Mouse (Mus musculus): ENCODE results near the gene Rbms2. TPM values are rescaled to one million over a fixed set of nuclear protein-coding genes. Genes with fewer than 3 reads are reported as not detected.
"Not testable (repeated sequence)": the region's sequence is repeated elsewhere in the genome, so short reads cannot be mapped to it uniquely, and the experiment has no call there.

Rbms2 gene
- polyA plus RNA-seq, 1 experiment from 2014 or later, result 32.5 TPM

DNA sequence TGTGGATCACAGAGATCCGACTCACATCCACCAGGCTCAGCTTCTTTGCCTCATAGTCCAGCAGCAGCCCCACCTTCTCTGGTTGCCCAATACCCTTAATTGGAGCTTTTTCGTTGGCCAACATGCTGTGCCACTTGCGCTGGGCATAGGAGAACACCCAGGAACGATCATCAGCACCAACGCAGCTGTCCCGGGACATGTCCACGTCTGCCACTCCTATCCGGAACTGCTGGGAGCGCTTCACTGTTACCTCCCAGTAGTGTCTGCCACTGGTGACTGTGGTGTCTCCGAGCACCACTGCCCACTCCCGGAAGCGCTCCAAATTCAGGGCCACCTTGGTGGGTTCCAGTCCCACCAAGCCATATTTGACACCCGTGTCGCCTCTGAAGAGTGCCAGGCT is 30.9 kb upstream of the Rbms2 start:
- H3K36me3 ChIP-seq, result peaks cover 19% of the 10 kb centered on the region; the same call in 1 of the 2 replicates
- no peaks in the 10 kb centered on the region for H3K9me3 ChIP-seq
- DNase-seq (ENCODE audit: low spot score), result no peak
- peak overlapping the region; percentile 84 for H3K4me3 ChIP-seq
- H3K27me3 ChIP-seq (ENCODE audit: insufficient read depth, poor library complexity, severe bottlenecking), result peaks cover 17% of the 10 kb centered on the region
- peak overlapping the region; percentile 86 for H3K27ac ChIP-seq
- H3K4me1 ChIP-seq, result peaks cover 16% of the 10 kb centered on the region
- WGBS, result 29% methylated on average over 14 of the region's 14 CpGs

DNA sequence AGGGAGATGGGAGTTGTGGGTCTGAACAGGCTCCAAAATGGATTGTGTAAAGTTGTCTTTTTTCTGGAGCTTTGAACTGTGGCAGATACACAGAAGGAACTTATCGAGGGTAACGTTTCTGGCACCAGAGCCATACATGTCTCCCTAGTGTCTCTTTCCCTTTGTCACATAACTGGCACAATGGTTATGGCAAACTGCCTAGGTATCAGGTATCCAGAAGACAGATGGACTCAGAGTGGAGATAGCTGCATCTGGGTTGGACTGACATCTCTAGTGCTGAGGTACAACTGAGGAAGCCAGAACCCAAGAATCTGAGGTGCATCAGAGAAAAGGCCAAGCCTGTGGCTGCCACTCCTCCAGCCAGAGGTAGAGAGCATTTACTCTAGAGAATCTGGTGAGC is 30.0 kb upstream of the Rbms2 start:
- peaks cover 19% of the 10 kb centered on the region; the same call in 1 of the 2 replicates for H3K36me3 ChIP-seq
- no peak overlapping the region for H3K27ac ChIP-seq
- H3K4me3 ChIP-seq, result peak overlapping the region; percentile 84; the same call in 1 of the 2 replicates
- DNase-seq (ENCODE audit: low spot score), result no peak
- peaks cover 16% of the 10 kb centered on the region for H3K4me1 ChIP-seq
- peaks cover 16% of the 10 kb centered on the region for H3K27me3 ChIP-seq (ENCODE audit: insufficient read depth, poor library complexity, severe bottlenecking)
- WGBS, result 94% methylated on average over 2 of the region's 2 CpGs
- H3K9me3 ChIP-seq, result no peaks in the 10 kb centered on the region

DNA sequence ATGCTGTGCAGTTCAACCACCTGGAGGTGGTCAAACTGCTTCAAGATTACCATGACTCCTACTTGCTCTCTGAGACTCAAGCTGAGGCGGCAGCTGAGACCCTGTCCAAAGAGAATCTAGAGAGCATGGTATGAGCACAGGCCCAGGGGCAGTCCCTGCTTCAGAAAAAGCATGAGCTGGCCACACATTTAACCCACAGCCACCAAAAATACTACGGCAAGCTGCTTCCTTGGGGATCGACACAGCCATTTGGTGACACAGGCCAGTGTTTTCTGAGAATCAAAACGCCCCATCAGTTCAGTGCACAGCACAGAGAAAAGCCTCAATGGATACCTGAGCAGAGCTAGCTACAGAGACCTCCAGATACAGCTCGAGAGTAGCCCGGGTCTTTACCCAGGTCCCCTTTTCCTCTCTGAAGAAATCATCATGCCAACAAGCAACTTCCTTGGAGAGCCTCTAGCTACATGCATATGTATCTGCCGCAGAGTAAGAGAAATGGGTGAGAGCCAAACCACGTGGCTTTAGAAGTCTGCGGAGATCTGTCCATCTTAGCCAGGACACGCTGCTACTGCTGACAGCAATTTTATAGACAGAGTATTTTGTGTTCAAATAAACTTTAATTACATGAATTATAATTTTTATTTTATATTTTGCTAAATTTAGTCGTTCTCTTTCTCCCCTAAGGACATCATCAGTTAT is 29.4 kb upstream of the Rbms2 start:
- WGBS, result 90% methylated on average over 11 of the region's 11 CpGs
- H3K4me1 ChIP-seq, result peaks cover 16% of the 10 kb centered on the region
- no peak overlapping the region for H3K27ac ChIP-seq
- H3K4me3 ChIP-seq, result no peak overlapping the region
- no peaks in the 10 kb centered on the region for H3K9me3 ChIP-seq
- H3K27me3 ChIP-seq (ENCODE audit: insufficient read depth, poor library complexity, severe bottlenecking), result peaks cover 9% of the 10 kb centered on the region; the same call in 1 of the 2 replicates
- peaks cover 22% of the 10 kb centered on the region; the same call in 1 of the 2 replicates for H3K36me3 ChIP-seq
- no peak for DNase-seq (ENCODE audit: low spot score)

DNA sequence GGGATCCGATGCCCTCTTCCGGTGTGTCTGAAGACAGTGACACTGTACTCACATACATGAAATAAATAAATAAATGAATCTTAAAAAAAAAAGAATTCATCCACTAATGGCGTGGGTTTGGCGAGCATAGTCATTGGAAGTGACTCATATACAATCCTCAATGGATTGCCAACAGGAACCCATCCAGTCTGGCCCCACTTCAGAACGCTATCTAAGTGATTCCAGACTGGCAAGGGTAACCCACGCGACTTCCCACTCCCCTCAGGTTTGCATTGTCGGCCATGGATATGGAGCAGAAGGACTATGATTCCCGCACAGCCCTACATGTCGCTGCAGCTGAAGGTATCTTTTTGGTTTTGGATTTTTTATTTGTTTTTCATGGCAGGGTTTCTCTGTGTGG is 28.2 kb upstream of the Rbms2 start:
- WGBS, result 90% methylated on average over 10 of the region's 10 CpGs
- Histone ChIP-seq H3K4me3 (no peak overlapping the region), H3K27me3 (ENCODE audit: insufficient read depth, poor library complexity, severe bottlenecking) (0 out of 2 replicates have a peak, but pooled peaks cover under 1% of the 10 kb centered on the region), H3K4me1 (peaks cover 16% of the 10 kb centered on the region), H3K9me3 (no peaks in the 10 kb centered on the region), H3K27ac (no peak overlapping the region), H3K36me3 (peaks cover 22% of the 10 kb centered on the region; the same call in 1 of the 2 replicates)
- DNase-seq (ENCODE audit: low spot score), result no peak

DNA sequence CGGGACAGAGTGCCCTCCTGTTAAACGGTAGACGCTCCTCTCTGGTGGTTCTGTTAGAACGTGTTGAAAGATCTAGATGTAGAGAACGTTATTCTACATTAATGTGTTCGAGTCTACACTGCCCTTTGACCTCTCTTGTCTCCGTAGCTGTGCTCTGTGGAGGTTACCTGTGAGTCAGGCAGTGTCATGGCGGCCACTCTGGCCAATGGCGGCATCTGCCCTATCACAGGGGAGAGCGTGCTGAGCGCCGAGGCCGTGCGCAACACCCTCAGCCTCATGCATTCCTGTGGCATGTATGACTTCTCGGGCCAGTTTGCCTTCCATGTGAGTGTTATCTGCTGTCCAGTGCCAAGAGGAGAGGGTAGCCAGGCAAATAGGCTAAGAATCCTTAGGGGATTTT is 24.8 kb upstream of the Rbms2 start:
- Histone ChIP-seq H3K36me3 (peaks cover 22% of the 10 kb centered on the region; the same call in 1 of the 2 replicates), H3K27me3 (ENCODE audit: insufficient read depth, poor library complexity, severe bottlenecking) (no peaks in the 10 kb centered on the region), H3K9me3 (no peaks in the 10 kb centered on the region), H3K4me3 (no peak overlapping the region), H3K4me1 (peaks cover 8% of the 10 kb centered on the region; the same call in 1 of the 2 replicates), H3K27ac (no peak overlapping the region)
- no peak for DNase-seq (ENCODE audit: low spot score)
- WGBS, result 82% methylated on average over 15 of the region's 15 CpGs

DNA sequence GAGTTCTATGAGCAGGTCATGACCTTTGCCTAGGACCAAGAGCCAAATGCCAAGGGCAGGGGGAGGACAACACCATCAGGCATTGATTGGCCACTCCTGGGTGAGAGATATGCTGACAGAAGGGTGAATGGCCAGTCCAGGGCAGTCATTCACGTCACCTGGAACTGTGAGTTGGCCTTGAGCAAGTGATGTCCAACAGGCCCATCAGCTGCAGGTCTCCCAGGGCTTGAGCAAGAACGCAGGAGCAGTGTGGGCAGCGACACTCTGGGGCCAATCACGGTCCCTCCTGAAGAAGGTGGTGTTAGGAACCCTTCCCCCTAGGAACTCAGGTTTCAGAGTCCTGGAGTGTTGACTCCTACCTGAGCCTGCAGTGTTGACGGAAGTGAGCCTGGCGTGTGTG is 21.8 kb upstream of the Rbms2 start:
- Histone ChIP-seq H3K9me3 (no peaks in the 10 kb centered on the region), H3K27me3 (ENCODE audit: insufficient read depth, poor library complexity, severe bottlenecking) (peaks cover 13% of the 10 kb centered on the region; the same call in 1 of the 2 replicates), H3K4me1 (peaks cover 8% of the 10 kb centered on the region; the same call in 1 of the 2 replicates), H3K36me3 (0 out of 2 replicates have a peak, but pooled peaks cover 10% of the 10 kb centered on the region), H3K27ac (no peak overlapping the region), H3K4me3 (no peak overlapping the region)
- no peak for DNase-seq (ENCODE audit: low spot score)
- 65% methylated on average over 6 of the region's 6 CpGs for WGBS

DNA sequence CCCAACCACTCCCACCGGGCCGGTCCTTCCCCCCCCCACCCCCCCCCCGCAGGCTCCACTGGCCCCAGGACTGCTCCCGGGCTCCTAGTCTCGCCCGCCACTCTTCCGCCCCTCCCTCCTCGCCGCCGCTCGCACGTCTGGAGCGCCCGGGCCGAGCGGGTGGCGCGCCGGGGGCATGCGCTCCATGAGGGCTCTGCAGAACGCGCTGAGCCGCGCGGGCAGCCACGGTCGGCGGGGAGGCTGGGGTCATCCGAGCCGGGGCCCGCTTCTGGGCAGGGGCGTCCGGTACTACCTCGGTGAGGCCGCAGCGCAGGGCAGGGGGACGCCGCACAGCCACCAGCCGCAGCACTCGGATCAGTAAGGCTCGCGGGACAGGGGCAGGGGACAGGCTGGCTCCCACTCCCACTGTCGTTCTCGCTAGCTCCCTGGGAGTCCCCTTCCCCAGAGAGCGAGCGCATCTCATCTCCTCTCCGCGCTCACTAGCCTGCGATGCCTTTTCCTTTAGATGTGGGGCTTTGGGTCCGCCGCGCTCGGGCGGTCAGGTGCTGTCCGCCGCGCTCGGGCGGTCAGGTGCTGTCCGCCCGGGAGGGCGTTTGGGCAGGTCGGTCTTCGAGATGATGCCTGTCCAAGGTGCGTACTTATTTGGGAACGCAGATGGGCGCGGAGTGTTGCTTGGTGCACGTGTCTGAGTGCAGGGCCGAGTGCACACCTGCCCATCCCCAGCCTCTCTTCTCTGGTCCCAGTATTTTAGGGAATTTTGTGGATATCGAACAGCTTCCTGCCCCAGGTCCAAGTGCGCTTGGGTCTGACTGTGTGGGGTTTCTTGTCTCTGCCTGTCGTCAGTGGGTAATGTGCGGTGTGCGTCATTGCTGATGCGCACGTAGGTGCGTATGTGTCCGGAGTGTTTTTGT is 14.7 kb upstream of the Rbms2 start:
- no peaks in the 10 kb centered on the region for H3K9me3 ChIP-seq
- peak overlapping the region; percentile 85 for H3K27ac ChIP-seq
- peaks cover 35% of the 10 kb centered on the region for H3K27me3 ChIP-seq (ENCODE audit: insufficient read depth, poor library complexity, severe bottlenecking)
- H3K4me1 ChIP-seq, result peaks cover 19% of the 10 kb centered on the region
- no peak for DNase-seq (ENCODE audit: low spot score)
- under 1% methylated on average over 79 of the region's 79 CpGs for WGBS
- H3K4me3 ChIP-seq, result peak overlapping the region; percentile 81
- H3K36me3 ChIP-seq, result no peaks in the 10 kb centered on the region

DNA sequence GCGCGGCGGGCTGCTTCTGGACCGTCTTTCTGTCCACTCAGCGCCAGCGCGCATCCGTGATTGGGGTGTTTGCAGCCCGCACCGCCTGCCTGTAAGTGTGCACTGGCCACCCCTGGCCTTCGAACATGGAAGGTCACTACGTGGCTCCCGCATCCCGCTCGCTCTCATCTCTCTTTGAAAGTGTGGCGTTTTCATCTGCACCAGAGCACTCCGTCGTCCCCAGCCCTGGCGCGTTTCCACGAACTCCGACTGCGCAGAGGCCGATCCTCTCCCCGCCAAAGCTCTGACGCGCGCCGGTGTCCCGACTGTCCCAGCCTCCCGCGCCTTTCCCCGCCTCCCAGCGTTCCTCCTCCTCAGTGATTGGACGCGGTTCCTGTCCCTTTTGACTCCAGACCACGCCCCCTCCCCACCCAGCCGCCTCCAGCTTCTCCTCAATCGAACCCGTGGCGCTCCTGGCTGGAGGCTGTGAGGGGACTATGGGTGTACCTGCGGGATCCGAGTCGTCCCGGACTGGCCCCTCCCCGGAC is 14.0 kb upstream of the Rbms2 start, which contains the start of gene Gls2:
Gls2 (plus strand) TSS at position 434 of the 527 bp plus-strand sequence.
- H3K4me1 ChIP-seq, result peaks cover 19% of the 10 kb centered on the region
- H3K9me3 ChIP-seq, result no peaks in the 10 kb centered on the region
- peak within 1 kb of the TSS; percentile 85 for H3K27ac ChIP-seq
- H3K27me3 ChIP-seq (ENCODE audit: insufficient read depth, poor library complexity, severe bottlenecking), result peaks cover 29% of the 10 kb centered on the region
- WGBS, result under 1% methylated on average over 46 of the region's 46 CpGs
- H3K4me3 ChIP-seq, result peak within 1 kb of the TSS; percentile 81
- DNase-seq (ENCODE audit: low spot score), result peak; percentile 99
- H3K36me3 ChIP-seq, result no peaks in the 10 kb centered on the region

DNA sequence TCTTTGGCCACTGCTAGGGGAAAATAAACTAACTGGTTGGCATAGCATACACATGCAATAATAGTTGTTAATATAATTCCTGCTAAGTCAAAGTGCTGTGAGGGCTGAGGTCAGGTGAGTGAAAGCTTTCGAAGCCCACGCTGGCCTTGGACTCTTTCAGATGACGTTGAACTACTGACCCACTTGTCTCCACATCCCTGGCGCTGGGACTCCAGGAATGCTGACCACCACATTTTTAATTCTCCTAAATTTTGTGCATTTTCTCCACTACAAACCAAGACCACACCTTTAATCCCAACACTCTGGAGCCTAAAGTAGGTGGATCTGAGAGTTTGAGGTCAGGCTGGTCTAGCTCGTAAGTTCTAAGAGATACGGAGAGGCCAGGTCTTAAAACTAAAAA is 13.0 kb upstream of the Rbms2 start:
- peaks cover 26% of the 10 kb centered on the region for H3K27me3 ChIP-seq (ENCODE audit: insufficient read depth, poor library complexity, severe bottlenecking)
- DNase-seq (ENCODE audit: low spot score), result no peak
- H3K27ac ChIP-seq, result no peak overlapping the region
- no peak overlapping the region for H3K4me3 ChIP-seq
- peaks cover 19% of the 10 kb centered on the region for H3K4me1 ChIP-seq
- no peaks in the 10 kb centered on the region for H3K36me3 ChIP-seq
- WGBS, result 88% methylated on average over 6 of the region's 6 CpGs
- H3K9me3 ChIP-seq, result no peaks in the 10 kb centered on the region

DNA sequence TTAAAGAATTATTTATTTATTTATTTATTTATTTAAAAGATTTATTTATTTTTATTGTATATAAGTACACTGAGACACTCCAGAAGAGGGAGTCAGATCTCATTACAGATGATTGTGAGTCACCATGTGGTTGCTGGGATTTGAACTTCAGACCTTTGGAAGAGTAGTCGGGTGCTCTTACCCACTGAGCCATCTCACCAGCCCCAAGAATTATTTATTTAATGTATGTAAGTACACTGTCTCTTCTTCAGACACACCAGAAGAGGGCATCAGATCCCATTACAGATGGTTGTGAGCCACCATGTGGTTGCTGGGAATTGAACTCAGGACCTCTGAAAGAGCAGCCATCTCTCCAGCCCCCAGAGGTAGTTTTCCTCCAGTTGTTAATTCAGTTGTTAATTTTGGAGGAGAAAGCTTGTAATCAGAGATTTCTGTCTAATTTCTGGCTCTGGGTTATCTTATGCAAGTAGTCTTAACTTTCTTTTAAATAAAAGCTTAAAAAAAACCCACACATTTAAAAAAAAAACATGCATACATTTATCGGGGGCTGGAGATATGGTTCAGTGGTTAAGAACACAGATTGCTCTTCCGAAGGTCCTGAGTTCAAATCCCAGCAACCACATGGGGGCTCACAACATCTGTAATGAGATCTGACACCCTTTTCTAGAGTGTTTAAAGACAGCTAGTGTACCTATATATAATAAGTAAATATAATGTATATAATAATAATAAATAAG is 12.1 kb upstream of the Rbms2 start:
- not testable (repeated sequence) for DNase-seq (ENCODE audit: low spot score); H3K9me3 ChIP-seq; H3K36me3 ChIP-seq; H3K27ac ChIP-seq; H3K4me3 ChIP-seq
- WGBS, result 92% methylated on average over 3 of the region's 3 CpGs
- Histone ChIP-seq H3K4me1 (peaks cover 19% of the 10 kb centered on the region), H3K27me3 (ENCODE audit: insufficient read depth, poor library complexity, severe bottlenecking) (peaks cover 26% of the 10 kb centered on the region)

DNA sequence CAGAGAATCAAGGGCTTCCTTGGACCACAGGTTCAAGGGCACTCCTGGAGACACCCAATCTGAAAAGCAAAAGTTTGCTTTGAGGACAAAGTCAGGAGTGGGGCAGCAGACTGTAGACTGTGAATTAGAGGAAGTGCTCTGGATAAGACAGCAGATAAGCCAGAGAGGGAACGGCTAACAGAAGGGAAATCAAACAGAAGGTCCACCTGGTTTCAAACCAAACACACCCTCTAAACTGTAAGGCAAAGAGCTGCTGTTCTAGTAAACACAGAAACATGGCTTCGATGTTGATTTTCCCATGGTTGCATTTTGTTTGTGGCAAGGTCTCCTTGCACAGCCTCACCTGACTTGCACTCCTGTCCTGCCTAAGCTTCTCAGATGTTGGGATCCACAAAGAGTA is 11.4 kb upstream of the Rbms2 start:
- Histone ChIP-seq H3K9me3 (no peaks in the 10 kb centered on the region), H3K4me1 (peaks cover 19% of the 10 kb centered on the region), H3K4me3 (no peak overlapping the region), H3K27ac (no peak overlapping the region), H3K27me3 (ENCODE audit: insufficient read depth, poor library complexity, severe bottlenecking) (peaks cover 20% of the 10 kb centered on the region), H3K36me3 (no peaks in the 10 kb centered on the region)
- DNase-seq (ENCODE audit: low spot score), result no peak
- WGBS, result 55% methylated on average over 2 of the region's 2 CpGs

DNA sequence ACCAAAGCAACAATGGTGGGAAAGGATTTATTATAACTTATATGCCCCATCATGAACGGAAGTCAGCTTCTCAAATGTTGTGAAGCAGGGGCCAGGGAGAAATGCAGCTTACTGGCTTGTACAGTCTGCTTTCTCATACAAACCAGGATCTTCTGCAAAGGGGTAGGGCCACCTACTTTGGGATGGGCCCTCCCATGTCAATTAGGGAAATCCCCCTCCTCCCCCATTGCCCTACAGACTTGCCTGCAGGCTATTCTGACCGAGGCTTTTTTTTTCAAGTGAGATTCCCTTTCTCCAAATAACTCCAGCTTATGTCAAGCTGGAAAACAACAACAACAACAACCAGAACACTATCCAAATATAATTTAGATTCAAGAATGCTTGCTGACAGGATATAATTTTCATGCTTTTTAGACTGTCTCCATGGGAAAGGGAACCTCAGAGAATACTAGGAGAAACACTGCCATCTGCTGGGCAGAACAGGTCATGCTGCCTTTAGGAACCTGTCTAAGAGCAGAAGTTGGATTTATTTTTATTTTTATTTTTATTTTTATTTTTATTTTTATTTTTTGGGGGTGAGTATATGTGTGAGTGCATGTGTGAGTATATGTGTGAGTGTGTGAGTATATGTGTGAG is 8.3 kb upstream of the Rbms2 start:
- Histone ChIP-seq H3K27ac (no peak overlapping the region), H3K4me3 (no peak overlapping the region), H3K36me3 (no peaks in the 10 kb centered on the region), H3K9me3 (no peaks in the 10 kb centered on the region), H3K4me1 (no peaks in the 10 kb centered on the region), H3K27me3 (ENCODE audit: insufficient read depth, poor library complexity, severe bottlenecking) (no peaks in the 10 kb centered on the region)
- WGBS, result 53% methylated on average over 2 of the region's 2 CpGs
- DNase-seq (ENCODE audit: low spot score), result no peak

Measured in heart, embryonic 10.5 days (tissue).